7 mouse cellular contexts compared by ENCODE assay signal in the genomic region with DNA sequence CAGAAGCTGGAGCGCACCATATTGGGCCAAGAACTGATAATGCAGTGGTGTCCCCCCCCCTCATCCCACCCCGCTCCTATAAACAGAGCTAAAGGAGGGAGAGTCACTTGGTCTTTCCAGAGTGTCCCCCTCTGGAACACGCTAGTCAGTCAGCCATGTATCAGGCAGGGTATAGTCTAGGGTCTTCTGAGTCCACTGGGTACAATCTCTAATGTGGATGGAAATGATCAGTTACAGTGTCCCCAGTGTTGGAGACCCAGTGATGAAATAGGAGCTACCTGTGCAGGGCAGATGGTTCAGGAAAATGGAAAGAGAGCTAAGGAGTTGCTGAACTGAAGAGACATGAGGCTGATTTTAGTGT. TPM values are rescaled to one million over a fixed set of nuclear protein-coding genes. Genes with fewer than 3 reads are reported as not detected.
DNase-seq lines count a peak whose midpoint lies in the region; ATAC-seq lines count a peak whose summit lies in the region.

No protein-coding gene starts in this region.

- H3K36me3 ChIP-seq in lung, embryonic 15.5 days, result no peaks in the 10 kb centered on the region
- no peaks in the 10 kb centered on the region for H3K36me3 ChIP-seq in forebrain, embryonic 12.5 days (replicated peaks)
- no peaks in the 10 kb centered on the region for H3K36me3 ChIP-seq in limb, embryonic 13.5 days
- no peaks in the 10 kb centered on the region for H3K36me3 ChIP-seq in stomach, embryonic 15.5 days

- no peaks in the 10 kb centered on the region for H3K9me3 ChIP-seq in lung, embryonic 15.5 days
- no peaks in the 10 kb centered on the region for H3K9me3 ChIP-seq in forebrain, embryonic 12.5 days
- no peaks in the 10 kb centered on the region for H3K9me3 ChIP-seq in limb, embryonic 13.5 days
- no peaks in the 10 kb centered on the region for H3K9me3 ChIP-seq in stomach, embryonic 15.5 days

- no peak for DNase-seq in lung, postnatal 10 days
- no peak for DNase-seq in layer of hippocampus, adult 11-12 months (ENCODE audit: low spot score)
- DNase-seq in thymus, postnatal 10 days (ENCODE audit: low spot score in 2 of 2), result no peak

- H3K4me2 ChIP-seq in lung, embryonic 15.5 days, result peak overlapping the region; percentile 84
- peak overlapping the region; percentile 95 for H3K4me2 ChIP-seq in forebrain, embryonic 12.5 days
- peak overlapping the region; percentile 47 for H3K4me2 ChIP-seq in limb, embryonic 13.5 days (replicated peaks)
- H3K4me2 ChIP-seq in stomach, embryonic 15.5 days, result peak overlapping the region; percentile 50

- H3K27ac ChIP-seq in lung, embryonic 15.5 days, result peak overlapping the region; percentile 48; the same call in 1 of the 2 replicates
- H3K27ac ChIP-seq in forebrain, embryonic 12.5 days, result peak overlapping the region; percentile 89
- H3K27ac ChIP-seq in limb, embryonic 13.5 days, result no peak overlapping the region
- peak overlapping the region; percentile 46; the same call in 1 of the 2 replicates for H3K27ac ChIP-seq in stomach, embryonic 15.5 days

- H3K9ac ChIP-seq in lung, embryonic 15.5 days, result no peak overlapping the region
- H3K9ac ChIP-seq in forebrain, embryonic 12.5 days, result no peak overlapping the region
- H3K9ac ChIP-seq in limb, embryonic 13.5 days, result no peak overlapping the region
- no peak overlapping the region for H3K9ac ChIP-seq in stomach, embryonic 15.5 days

- peak overlapping the region; percentile 95 for H3K4me3 ChIP-seq in lung, embryonic 15.5 days
- peak overlapping the region; percentile 99 for H3K4me3 ChIP-seq in forebrain, embryonic 12.5 days (replicated peaks)
- H3K4me3 ChIP-seq in limb, embryonic 13.5 days, result peak overlapping the region; percentile 97
- H3K4me3 ChIP-seq in stomach, embryonic 15.5 days (replicated peaks), result peak overlapping the region; percentile 83

- H3K27me3 ChIP-seq in lung, embryonic 15.5 days, result no peaks in the 10 kb centered on the region
- H3K27me3 ChIP-seq in forebrain, embryonic 12.5 days, result peaks cover 26% of the 10 kb centered on the region
- H3K27me3 ChIP-seq in limb, embryonic 13.5 days, result peaks cover 19% of the 10 kb centered on the region
- no peaks in the 10 kb centered on the region for H3K27me3 ChIP-seq in stomach, embryonic 15.5 days (replicated peaks)

- H3K4me1 ChIP-seq in lung, embryonic 15.5 days, result peaks cover 28% of the 10 kb centered on the region
- H3K4me1 ChIP-seq in forebrain, embryonic 12.5 days, result peaks cover 21% of the 10 kb centered on the region
- H3K4me1 ChIP-seq in limb, embryonic 13.5 days, result peaks cover 21% of the 10 kb centered on the region
- peaks cover 21% of the 10 kb centered on the region; the same call in 1 of the 2 replicates for H3K4me1 ChIP-seq in stomach, embryonic 15.5 days

- no peak for ATAC-seq in lung, embryonic 15.5 days (ENCODE audit: borderline replicate concordance, extremely low read depth, low FRiP score, low TSS enrichment)
- no peak for ATAC-seq in forebrain, embryonic 12.5 days (ENCODE audit: low FRiP score)
- no peak for ATAC-seq in limb, embryonic 13.5 days (ENCODE audit: low FRiP score, low read depth)
- no peak for ATAC-seq in stomach, embryonic 15.5 days (ENCODE audit: insufficient read depth, low FRiP score, low read depth)

- WGBS in lung, embryonic 15.5 days, result 27% methylated on average over 3 of the region's 3 CpGs
- 32% methylated on average over 3 of the region's 3 CpGs for WGBS in forebrain, embryonic 12.5 days
- WGBS in limb, embryonic 13.5 days, result 30% methylated on average over 3 of the region's 3 CpGs
- 32% methylated on average over 3 of the region's 3 CpGs for WGBS in stomach, embryonic 15.5 days

RNA-seq across cellular contexts. Expression of gene Rab7, which starts 0.3 kb away (rescaled TPM):
- polyA plus RNA-seq in lung, embryonic 15.5 days (2015; fragmentation: Nextera tagmentation; extraction: Ambion mirVana), result 197 and 206 TPM in 2 replicates
- polyA plus RNA-seq in forebrain, embryonic 12.5 days (2016; fragmentation: Nextera tagmentation; extraction: Ambion mirVana), result 206 and 217 TPM in 2 replicates
- 184 and 186 TPM in 2 replicates for polyA plus RNA-seq in limb, embryonic 13.5 days (2015; fragmentation: Nextera tagmentation; extraction: Ambion mirVana)
- 212 and 228 TPM in 2 replicates for polyA plus RNA-seq in stomach, embryonic 15.5 days (2015; fragmentation: Nextera tagmentation; extraction: Ambion mirVana)

RNA-seq across cellular contexts. Expression of gene Rpn1, which starts 38.9 kb away (rescaled TPM):
- 436 and 444 TPM in 2 replicates for polyA plus RNA-seq in lung, embryonic 15.5 days (2015; fragmentation: Nextera tagmentation; extraction: Ambion mirVana)
- polyA plus RNA-seq in forebrain, embryonic 12.5 days (2016; fragmentation: Nextera tagmentation; extraction: Ambion mirVana), result 238 and 258 TPM in 2 replicates
- 391 and 427 TPM in 2 replicates for polyA plus RNA-seq in limb, embryonic 13.5 days (2015; fragmentation: Nextera tagmentation; extraction: Ambion mirVana)
- 387 and 458 TPM in 2 replicates for polyA plus RNA-seq in stomach, embryonic 15.5 days (2015; fragmentation: Nextera tagmentation; extraction: Ambion mirVana)
